Mouse (Mus musculus) MEL (cell line): ENCODE results near the gene Ddx1. TPM values are rescaled to one million over a fixed set of nuclear protein-coding genes. Genes with fewer than 3 reads are reported as not detected.
A peak's percentile ranks its signal among the peaks of the same experiment; 100 is the strongest.

Source experiments
- DNase-seq: peaks from one replicate; pipeline ENCODE4 v3.0.0; 2011; ENCODE audit warnings: low read depth, low spot score
- H3K27ac ChIP-seq: 2 replicates; pipeline ENCODE4 v1.5.1; 2012; ENCODE audit warnings: low read depth, mild to moderate bottlenecking, control low read depth, low read length, moderate library complexity; ENCODE audit not compliant: control insufficient read depth
- H3K27me3 ChIP-seq, 2 experiments: fragments of 150-350 bp in 1 of 2; sonication (generic) in 1 of 2; 2 replicates each; pipeline ENCODE4 v1.6.1; 2012; ENCODE audit warnings: low read length in 2 of 2, mild to moderate bottlenecking in 2 of 2, improper control_type of control experiment in 1 of 2, moderate library complexity in 1 of 2; ENCODE audit not compliant: insufficient read depth in 2 of 2, control insufficient read depth in 1 of 2
- H3K36me3 ChIP-seq, 2 experiments: 2 replicates each; pipeline ENCODE4 v1.6.1; 2012 to 2014; ENCODE audit warnings: low read length in 2 of 2, improper control_type of control experiment in 1 of 2, inconsistent platforms in 1 of 2, mild to moderate bottlenecking in 1 of 2; ENCODE audit not compliant: insufficient read depth in 2 of 2, control insufficient read depth in 1 of 2
- H3K4me1 ChIP-seq, 2 experiments: fragments of 150-350 bp in 1 of 2; sonication (generic) in 1 of 2; 2 replicates each; pipeline ENCODE4 v1.6.1; 2012; ENCODE audit warnings: low read length in 2 of 2, improper control_type of control experiment in 1 of 2, mild to moderate bottlenecking in 1 of 2; ENCODE audit not compliant: insufficient read depth in 2 of 2, control insufficient read depth in 1 of 2
- H3K4me3 ChIP-seq, 2 experiments: fragments of 150-350 bp in 1 of 2; sonication (generic) in 1 of 2; 2 replicates each; pipeline ENCODE4 v1.5.1; 2012; ENCODE audit warnings: low read depth in 2 of 2, low read length in 2 of 2, mild to moderate bottlenecking in 2 of 2, moderate library complexity in 2 of 2, control low read depth in 1 of 2, improper control_type of control experiment in 1 of 2; ENCODE audit not compliant: control insufficient read depth in 1 of 2, insufficient read depth in 1 of 2
- H3K79me2 ChIP-seq: 2 replicates; pipeline ENCODE4 v1.6.1; 2012; ENCODE audit warnings: mild to moderate bottlenecking, low read length, moderate library complexity; ENCODE audit not compliant: control insufficient read depth, poor library complexity, insufficient read depth
- H3K9ac ChIP-seq: 2 replicates; pipeline ENCODE4 v1.6.1; 2012; ENCODE audit warnings: low read depth, mild to moderate bottlenecking, control low read depth, low read length, moderate library complexity; ENCODE audit not compliant: control insufficient read depth, poor library complexity, severe bottlenecking
- H3K9me3 ChIP-seq: fragments of 150-350 bp; sonication (generic); replicated peaks from 2 replicates; pipeline ENCODE4 v1.6.1; 2012; ENCODE audit warnings: mild to moderate bottlenecking, low read length, improper control_type of control experiment, moderate library complexity; ENCODE audit not compliant: insufficient read depth
- CHD1 ChIP-seq: IDR thresholded peaks from 2 replicates; pipeline ENCODE4 v1.6.1; 2012; ENCODE audit warnings: low read depth, mild to moderate bottlenecking, inconsistent platforms, low read length, improper control_type of control experiment
- CTCF ChIP-seq, 3 experiments: IDR thresholded peaks in 2 of 3; conservative IDR thresholded peaks in 1 of 3; 2 replicates each; pipeline ENCODE4 v1.5.1; 2011 to 2012; ENCODE audit warnings: low read length in 3 of 3, low read depth in 2 of 3, mild to moderate bottlenecking in 2 of 3, improper control_type of control experiment in 1 of 3, inconsistent platforms in 1 of 3, mixed read lengths in 1 of 3, moderate library complexity in 1 of 3; ENCODE audit not compliant: control insufficient read depth in 1 of 3, insufficient read depth in 1 of 3, poor library complexity in 1 of 3, severe bottlenecking in 1 of 3
- E2F4 ChIP-seq: IDR thresholded peaks from 2 replicates; pipeline ENCODE4 v1.6.1; 2011; ENCODE audit warnings: low read depth, low read length, improper control_type of control experiment, borderline replicate concordance
- ELF1 ChIP-seq: IDR thresholded peaks from 2 replicates; pipeline ENCODE4 v1.6.1; 2014; ENCODE audit warnings: low read depth, mild to moderate bottlenecking, inconsistent platforms, low read length, improper control_type of control experiment, moderate library complexity
- EP300 ChIP-seq, 2 experiments: IDR thresholded peaks; 2 replicates each; pipeline ENCODE4 v1.6.1; 2011; ENCODE audit warnings: improper control_type of control experiment in 2 of 2, low read length in 2 of 2, low read depth in 1 of 2, mild to moderate bottlenecking in 1 of 2
- GATA1 ChIP-seq: IDR thresholded peaks from 2 replicates; pipeline ENCODE4 v1.6.1; 2011; ENCODE audit warnings: low read depth, low read length, improper control_type of control experiment
- KAT2A ChIP-seq: conservative IDR thresholded peaks from 2 replicates; pipeline ENCODE4 v1.6.1; 2012; ENCODE audit warnings: low read depth, low read length, improper control_type of control experiment, inconsistent platforms
- MAFK ChIP-seq: IDR thresholded peaks from 2 replicates; pipeline ENCODE4 v1.6.1; 2011; ENCODE audit warnings: low read depth, mild to moderate bottlenecking, low read length, improper control_type of control experiment, borderline replicate concordance
- MAX ChIP-seq: IDR thresholded peaks from 2 replicates; pipeline ENCODE4 v1.6.1; 2011; ENCODE audit warnings: low read length, improper control_type of control experiment
- NELFE ChIP-seq: IDR thresholded peaks from 2 replicates; pipeline ENCODE4 v1.6.1; 2011; ENCODE audit warnings: low read depth, low read length, improper control_type of control experiment
- NRF1 ChIP-seq: IDR thresholded peaks from 2 replicates; pipeline ENCODE4 v1.6.1; 2014; ENCODE audit warnings: low read depth, mild to moderate bottlenecking, inconsistent platforms, low read length, improper control_type of control experiment, moderate library complexity; ENCODE audit not compliant: poor library complexity, insufficient read depth, severe bottlenecking
- POLR2A ChIP-seq, 2 experiments: IDR thresholded peaks; 2 replicates each; pipeline ENCODE4 v1.6.1; 2011 to 2012; ENCODE audit warnings: low read length in 2 of 2, mild to moderate bottlenecking in 2 of 2, control low read depth in 1 of 2, improper control_type of control experiment in 1 of 2, low read depth in 1 of 2, moderate library complexity in 1 of 2; ENCODE audit not compliant: control insufficient read depth in 1 of 2, insufficient read depth in 1 of 2, poor library complexity in 1 of 2
- POLR2AphosphoS2 ChIP-seq: IDR thresholded peaks from 2 replicates; pipeline ENCODE4 v1.6.1; 2011; ENCODE audit warnings: low read length, improper control_type of control experiment
- POLR2AphosphoS5 ChIP-seq: IDR thresholded peaks from 2 replicates; pipeline ENCODE4 v1.6.1; 2012; ENCODE audit warnings: low read depth, borderline replicate concordance, mild to moderate bottlenecking, inconsistent platforms, low read length, moderate library complexity, mixed read lengths
- RCOR1 ChIP-seq: IDR thresholded peaks from 2 replicates; pipeline ENCODE4 v1.6.1; 2012; ENCODE audit warnings: low read depth, mild to moderate bottlenecking, inconsistent platforms, low read length, improper control_type of control experiment
- SIN3A ChIP-seq: IDR thresholded peaks from 2 replicates; pipeline ENCODE4 v1.6.1; 2012; ENCODE audit warnings: low read length, improper control_type of control experiment, inconsistent platforms
- SMC3 ChIP-seq: IDR thresholded peaks from 2 replicates; pipeline ENCODE4 v1.6.1; 2011; ENCODE audit warnings: low read depth, low read length, improper control_type of control experiment
- UBTF ChIP-seq: IDR thresholded peaks from 2 replicates; pipeline ENCODE4 v1.6.1; 2012; ENCODE audit warnings: low read depth, mild to moderate bottlenecking, inconsistent platforms, low read length, improper control_type of control experiment, moderate library complexity, borderline replicate concordance; ENCODE audit not compliant: insufficient read depth
- ZKSCAN1 ChIP-seq: IDR thresholded peaks from 2 replicates; pipeline ENCODE4 v1.6.1; 2012; ENCODE audit warnings: low read depth, mild to moderate bottlenecking, inconsistent platforms, low read length, improper control_type of control experiment, moderate library complexity
- ZMIZ1 ChIP-seq: IDR thresholded peaks from 2 replicates; pipeline ENCODE4 v1.6.1; 2012; ENCODE audit warnings: low read depth, mild to moderate bottlenecking, inconsistent platforms, low read length, improper control_type of control experiment, moderate library complexity
- polyA plus RNA-seq, 2 experiments: library from polyadenylated mRNA; stranded (reverse) in 1 of 2; unstranded in 1 of 2; fragments of >175 nt in 1 of 2; fragments of >200 nt in 1 of 2; gene quantifications; 2 replicates each; pipeline versions ENCODE4 v1.2.1 to v1.2.4; 2012; ENCODE audit warnings: low replicate concordance in 2 of 2, low read depth in 1 of 2; ENCODE audit not compliant: insufficient read length in 2 of 2, insufficient read depth in 1 of 2, missing spikeins in 1 of 2
- total RNA-seq: library from RNA; depleted of rRNA; stranded (reverse); fragments of 300-350 nt; gene quantifications from 2 replicates; pipeline ENCODE4 v1.2.3, GENCODE M21; 2012

Gene Ddx1
- total and polyA plus RNA-seq, 3 experiments = 75.4 to 1,375 (median 134) TPM

GRCm38 (mm10) chr12:13176927-13177326, 72.1 kb downstream of the Ddx1 start:
- no peaks in the 10 kb centered on the region for H3K9me3 ChIP-seq
- H3K4me3 ChIP-seq = no peak overlapping the region
- TF ChIP-seq UBTF = no peak
- no peak for TF ChIP-seq MAX
- no peak for TF ChIP-seq ZKSCAN1
- TF ChIP-seq ELF1 = no peak
- TF ChIP-seq POLR2AphosphoS5 = no peak
- no peak for TF ChIP-seq CHD1
- peak; percentile 42; the same call in 1 of the 2 replicates for TF ChIP-seq MAFK
- TF ChIP-seq GATA1 = peak; percentile 39; the same call in 1 of the 2 replicates
- no peak for TF ChIP-seq SMC3
- peak; percentile 55 for DNase-seq
- peaks cover 0 to 19% of the 10 kb centered on the region in 2 experiments; a peak in 2 of 4 replicates for H3K36me3 ChIP-seq
- H3K27me3 ChIP-seq = no peaks in the 10 kb centered on the region
- no peak overlapping the region for H3K27ac ChIP-seq
- no peaks in the 10 kb centered on the region for H3K79me2 ChIP-seq
- H3K9ac ChIP-seq = no peak overlapping the region
- peaks cover 6 to 26% of the 10 kb centered on the region in 2 experiments for H3K4me1 ChIP-seq

- Histone ChIP-seq H3K4me3 (no peak overlapping the region), H3K4me1 (peaks cover 2 to 18% of the 10 kb centered on the region in 2 experiments; a peak in 3 of 4 replicates), H3K9ac (no peak overlapping the region), H3K9me3 (no peaks in the 10 kb centered on the region), H3K27ac (no peak overlapping the region), H3K27me3 (no peaks in the 10 kb centered on the region)
- DNase-seq = no peak
- TF ChIP-seq NELFE = no peak
- no peak for TF ChIP-seq GATA1
- TF ChIP-seq, all 39 proteins: peak for 0
- H3K79me2 ChIP-seq = no peaks in the 10 kb centered on the region
- H3K36me3 ChIP-seq = peaks cover 0 to 11% of the 10 kb centered on the region in 2 experiments; a peak in 2 of 4 replicates
Observed at GRCm38 (mm10) chr12:13176136-13176535, 72.9 kb downstream of the Ddx1 start.

- Histone ChIP-seq H3K36me3 (peaks cover 0 to 3% of the 10 kb centered on the region in 2 experiments; a peak in 1 of 4 replicates), H3K4me1 (peaks cover 2 to 3% of the 10 kb centered on the region in 2 experiments; a peak in 2 of 4 replicates), H3K79me2 (no peaks in the 10 kb centered on the region), H3K4me3 (no peak overlapping the region), H3K9ac (no peak overlapping the region), H3K9me3 (no peaks in the 10 kb centered on the region), H3K27ac (no peak overlapping the region), H3K27me3 (no peaks in the 10 kb centered on the region)
- TF ChIP-seq KAT2A (no peak), UBTF (no peak), CTCF (IDR thresholded peaks at IDR 0.05 in 2 of 3, conservative IDR thresholded peaks at IDR 0.05 in 1 of 3; ENCODE audit: control insufficient read depth in 1 of 3, insufficient read depth in 1 of 3, low read depth in 2 of 3, low read length in 3 of 3, poor library complexity in 1 of 3, severe bottlenecking in 1 of 3) (no peak), E2F4 (no peak), SIN3A (no peak), ZKSCAN1 (no peak), RCOR1 (no peak), NRF1 (no peak), POLR2A (IDR thresholded peaks at IDR 0.05; ENCODE audit: control insufficient read depth in 1 of 2, insufficient read depth in 1 of 2, low read depth in 1 of 2, low read length in 2 of 2, poor library complexity in 1 of 2) (no peak), POLR2AphosphoS2 (no peak), EP300 (IDR thresholded peaks at IDR 0.05; ENCODE audit: low read depth in 1 of 2, low read length in 2 of 2) (no peak), ZMIZ1 (no peak)
- no peak for DNase-seq
Observed at GRCm38 (mm10) chr12:13174022-13174421, 75.0 kb downstream of the Ddx1 start.
